Mouse (Mus musculus): ENCODE measurements around the gene Gimap1.

Gene Gimap1

GRCm38 (mm10) chr6:48740501-48741169 lies 1.8 kb downstream of the Gimap1 start:
- no peak for DNase-seq (ENCODE audit: low spot score in 2 of 2)

- no peak for DNase-seq (ENCODE audit: low spot score in 2 of 2)
These were observed 2.4 kb downstream of the Gimap1 start for GRCm38 (mm10) chr6:48741273-48741672.

- no peak for DNase-seq (ENCODE audit: low spot score in 2 of 2)
These were observed 2.9 kb downstream of the Gimap1 start for GRCm38 (mm10) chr6:48741711-48742206.

- peak in 1 of 2 experiments; percentile 25 for DNase-seq (ENCODE audit: low spot score in 2 of 2)
These were observed 3.8 kb downstream of the Gimap1 start for GRCm38 (mm10) chr6:48742422-48743351.

- DNase-seq (ENCODE audit: low spot score in 2 of 2): no peak
These were observed 6.6 kb downstream of the Gimap1 start for GRCm38 (mm10) chr6:48745490-48745889.

GRCm38 (mm10) chr6:48745959-48746889 lies 7.4 kb downstream of the Gimap1 start, which contains the start of gene Gimap5:
TSS of gene Gimap5 (plus strand) at chr6:48746197.
- DNase-seq (ENCODE audit: low spot score in 2 of 2): peak; percentile 80 to 85

- DNase-seq (ENCODE audit: low spot score in 2 of 2): peak in 1 of 2 experiments; percentile 75
These were observed 8.5 kb downstream of the Gimap1 start for GRCm38 (mm10) chr6:48747091-48747966.

GRCm38 (mm10) chr6:48763567-48764270 lies 24.9 kb downstream of the Gimap1 start:
- DNase-seq (ENCODE audit: low spot score in 2 of 2): no peak

GRCm38 (mm10) chr6:48764496-48764895 lies 25.6 kb downstream of the Gimap1 start:
- no peak for DNase-seq (ENCODE audit: low spot score in 2 of 2)

GRCm38 (mm10) chr6:48768178-48768869 lies 29.5 kb downstream of the Gimap1 start:
- DNase-seq (ENCODE audit: low spot score in 2 of 2): peak; percentile 57 to 58

- no peak for DNase-seq (ENCODE audit: low spot score in 2 of 2)
These were observed 30.1 kb downstream of the Gimap1 start for GRCm38 (mm10) chr6:48768933-48769332.

- peak; percentile 45 to 51 for DNase-seq (ENCODE audit: low spot score in 2 of 2)
These were observed 31.8 kb downstream of the Gimap1 start, which contains the start of gene Gimap3 for GRCm38 (mm10) chr6:48770696-48771095. TSS of gene Gimap3 (minus strand) at chr6:48770851.

- peak; percentile 73 to 78 for DNase-seq (ENCODE audit: low spot score in 2 of 2)
These were observed 33.2 kb downstream of the Gimap1 start for GRCm38 (mm10) chr6:48772030-48772429.

GRCm38 (mm10) chr6:48784406-48784805 lies 45.6 kb downstream of the Gimap1 start:
- no peak for DNase-seq (ENCODE audit: low spot score in 2 of 2)

- no peak for DNase-seq (ENCODE audit: low spot score in 2 of 2)
These were observed 46.3 kb downstream of the Gimap1 start for GRCm38 (mm10) chr6:48785189-48785588.

- no peak for DNase-seq (ENCODE audit: low spot score in 2 of 2)
These were observed 46.7 kb downstream of the Gimap1 start for GRCm38 (mm10) chr6:48785601-48786000.

- DNase-seq (ENCODE audit: low spot score in 2 of 2): no peak
These were observed 49.0 kb downstream of the Gimap1 start for GRCm38 (mm10) chr6:48787867-48788266.
